Mouse (Mus musculus) adipose tissue, adult 10 weeks (tissue): ENCODE results near the gene Foxp4. TPM values are rescaled to one million over a fixed set of nuclear protein-coding genes. Genes with fewer than 3 reads are reported as not detected.

Experiments
- polyA plus RNA-seq: library from polyadenylated mRNA; stranded (reverse); fragments of 350-450 nt; fragmentation: Illumina TruSeq; extraction: RNeasy Lipid Tissue Mini Kit (QIAGEN cat#74804); gene quantifications from one replicate; pipeline ENCODE4 v1.2.3, GENCODE M21; 2014; ENCODE audit warnings: low read depth, low replicate concordance

The Foxp4 gene
- polyA plus RNA-seq, result 17.8 TPM

DNA sequence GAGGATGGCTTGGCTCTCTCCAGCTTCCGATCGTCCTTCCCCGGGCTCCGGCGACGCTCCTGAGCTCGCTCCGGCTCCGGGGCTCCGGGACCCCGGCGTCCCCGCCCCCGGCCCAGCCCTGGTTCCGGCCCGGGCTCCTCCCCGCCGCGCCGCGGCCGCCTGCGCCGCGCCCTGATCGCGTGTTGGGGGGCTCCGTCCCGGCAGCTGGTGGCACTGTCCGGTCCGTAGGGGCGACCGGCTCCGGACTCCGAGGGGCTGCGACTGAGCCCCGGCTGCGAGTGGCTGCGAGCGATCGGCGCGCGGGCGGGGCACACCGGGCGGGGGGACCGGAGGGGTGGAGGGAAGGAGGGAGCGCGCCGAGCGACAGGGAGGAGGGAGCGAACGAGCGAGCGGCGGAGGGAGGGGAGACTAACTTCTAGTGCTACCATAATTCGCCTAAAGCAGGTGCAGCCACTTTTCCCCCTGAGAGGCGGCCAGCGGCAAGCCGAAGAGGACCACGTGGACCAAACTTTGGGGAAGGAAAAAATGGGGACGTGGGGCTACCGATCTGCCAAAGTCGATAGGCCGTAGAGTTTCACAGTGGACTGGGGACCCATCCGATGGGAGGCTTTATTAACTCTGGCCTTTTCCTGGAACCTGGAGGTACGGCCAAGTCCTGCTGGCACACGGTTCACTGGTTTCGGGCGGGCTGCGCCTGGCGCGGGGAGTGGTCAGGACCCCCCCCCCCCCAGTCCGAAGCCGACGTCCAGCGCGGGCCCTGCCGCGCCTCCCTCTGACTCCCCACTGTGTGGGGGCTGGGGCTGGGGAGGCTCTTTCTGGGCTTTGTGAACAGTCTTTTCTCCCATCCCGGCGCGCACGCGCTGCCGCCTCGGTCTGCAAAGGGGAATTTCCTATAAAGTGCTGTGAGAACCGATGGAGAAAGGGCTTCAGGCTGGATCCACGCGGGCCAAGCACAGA, at the start of gene Foxp4:
Foxp4 (minus strand) TSS at position 263 of the 957 bp plus-strand sequence.

DNA sequence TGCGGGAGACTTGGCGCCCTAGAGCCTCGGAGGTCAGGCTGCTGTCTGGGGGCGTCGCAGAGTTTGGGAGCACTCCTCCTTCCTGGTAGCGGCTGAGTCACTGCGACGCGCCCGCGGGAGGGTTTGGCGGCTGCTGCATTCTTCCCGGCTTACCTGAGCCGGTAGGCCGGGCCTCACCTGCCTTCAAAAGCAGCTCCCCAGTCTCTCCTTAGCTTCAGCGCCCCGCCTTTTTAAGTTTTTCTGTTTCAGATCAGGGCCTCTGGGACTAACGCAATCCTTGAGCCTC, 90.0 kb downstream of the Foxp4 start, which contains the start of gene Mdfi:
Mdfi (minus strand) TSS at position 210 of the 286 bp plus-strand sequence.

Other genes starting within 250 kb of the Foxp4 start
- gene Tomm6, start 236.3 kb downstream of the Foxp4 start, polyA plus RNA-seq, result 191 TPM
- gene Frs3, start 235.6 kb downstream of the Foxp4 start, polyA plus RNA-seq, result 4.9 TPM
- 1.2 TPM for gene Gm21981, start 230.2 kb downstream of the Foxp4 start, polyA plus RNA-seq
- gene Prickle4, start 229.9 kb downstream of the Foxp4 start, polyA plus RNA-seq, result 1.6 TPM
- not detected for gene Pgc, start 197.8 kb downstream of the Foxp4 start, polyA plus RNA-seq
- 15.0 TPM for gene Tfeb, start 187.6 kb downstream of the Foxp4 start, polyA plus RNA-seq
- gene Mdfi, start 90.0 kb downstream of the Foxp4 start, polyA plus RNA-seq, result 4.5 TPM
- 0.46 TPM for gene 1700122O11Rik, start 113.6 kb upstream of the Foxp4 start, polyA plus RNA-seq
- gene 1700067P10Rik, start 164.7 kb upstream of the Foxp4 start, polyA plus RNA-seq, result 2.0 TPM
- gene 9830107B12Rik, start 221.6 kb upstream of the Foxp4 start, polyA plus RNA-seq, result not detected
- 0.74 TPM for gene A530064D06Rik, start 242.6 kb upstream of the Foxp4 start, polyA plus RNA-seq